Mouse (Mus musculus) olfactory bulb, adult 2 months (tissue): Measurements from ENCODE around the gene Cass4.

Source experiments
- CTCF ChIP-seq: fragments of 200-500 bp; IDR thresholded peaks from 2 replicates; pipeline ENCODE4 v1.5.1; 2012; ENCODE audit warnings: low read depth, mild to moderate bottlenecking, low read length, moderate library complexity; ENCODE audit not compliant: insufficient read depth
- POLR2A ChIP-seq: fragments of 200-500 bp; IDR thresholded peaks from 2 replicates; pipeline ENCODE4 v1.6.1; 2012; ENCODE audit warnings: mild to moderate bottlenecking, low read depth, low read length, moderate library complexity; ENCODE audit not compliant: insufficient read depth

DNA sequence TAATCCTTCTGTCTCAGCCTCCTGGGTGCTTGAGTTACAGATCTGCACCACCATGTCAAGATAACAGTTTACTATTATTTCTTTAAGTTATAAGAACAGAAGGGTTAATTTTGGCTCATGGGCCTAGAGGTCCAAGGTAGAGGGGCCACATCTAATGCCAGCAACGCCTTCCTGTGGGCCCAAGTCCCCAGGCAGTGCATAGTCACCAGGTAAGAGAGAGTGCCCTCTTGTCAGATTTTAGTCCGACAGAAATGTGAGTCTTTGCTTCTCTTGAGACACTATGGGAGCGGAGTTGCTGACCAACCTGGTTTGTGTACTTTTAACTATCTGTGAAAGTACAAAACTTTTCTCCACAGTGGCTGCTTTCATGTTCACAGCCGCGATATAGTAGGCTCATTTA is 48.9 kb upstream of the Cass4 start:
- TF ChIP-seq CTCF (no peak), POLR2A (no peak; the same call in 1 of the 2 replicates)
